Mouse (Mus musculus) embryo, embryonic 9.5 days (tissue): ENCODE results near the gene Mpeg1.

Experiments
- DNase-seq: peaks from one replicate; pipeline ENCODE4 v3.0.0-alpha.2; 2017; ENCODE audit errors: extremely low spot score

The Mpeg1 gene

GRCm38 (mm10) chr19:12493453-12494186 lies 33.0 kb downstream of the Mpeg1 start:
- peak; percentile 66 for DNase-seq

- no peak for DNase-seq
Measured at GRCm38 (mm10) chr19:12494187-12494458, 33.5 kb downstream of the Mpeg1 start.

- no peak for DNase-seq
Measured at GRCm38 (mm10) chr19:12494972-12495535, 34.5 kb downstream of the Mpeg1 start.

- DNase-seq, result no peak
Measured at GRCm38 (mm10) chr19:12496241-12496640, 35.7 kb downstream of the Mpeg1 start.

GRCm38 (mm10) chr19:12497909-12498308 lies 37.3 kb downstream of the Mpeg1 start:
- DNase-seq, result no peak

GRCm38 (mm10) chr19:12498321-12498720 lies 37.7 kb downstream of the Mpeg1 start:
- no peak for DNase-seq

GRCm38 (mm10) chr19:12498941-12499340 lies 38.4 kb downstream of the Mpeg1 start:
- no peak for DNase-seq

- no peak for DNase-seq
Measured at GRCm38 (mm10) chr19:12499485-12499884, 38.9 kb downstream of the Mpeg1 start.

GRCm38 (mm10) chr19:12500124-12500523 lies 39.5 kb downstream of the Mpeg1 start:
- DNase-seq, result peak; percentile 46

- peak; percentile 62 for DNase-seq
Measured at GRCm38 (mm10) chr19:12500881-12501311, 40.3 kb downstream of the Mpeg1 start.

- peak; percentile 92 for DNase-seq
Measured at GRCm38 (mm10) chr19:12501370-12502347, 41.1 kb downstream of the Mpeg1 start, which contains the start of gene Dtx4. TSS of gene Dtx4 (minus strand) at chr19:12501454.

GRCm38 (mm10) chr19:12502756-12503155 lies 42.2 kb downstream of the Mpeg1 start:
- DNase-seq, result no peak

GRCm38 (mm10) chr19:12514621-12515020 lies 54.0 kb downstream of the Mpeg1 start:
- no peak for DNase-seq
